Comparison of ENCODE assay signal across 21 mouse cellular contexts in the genomic region with DNA sequence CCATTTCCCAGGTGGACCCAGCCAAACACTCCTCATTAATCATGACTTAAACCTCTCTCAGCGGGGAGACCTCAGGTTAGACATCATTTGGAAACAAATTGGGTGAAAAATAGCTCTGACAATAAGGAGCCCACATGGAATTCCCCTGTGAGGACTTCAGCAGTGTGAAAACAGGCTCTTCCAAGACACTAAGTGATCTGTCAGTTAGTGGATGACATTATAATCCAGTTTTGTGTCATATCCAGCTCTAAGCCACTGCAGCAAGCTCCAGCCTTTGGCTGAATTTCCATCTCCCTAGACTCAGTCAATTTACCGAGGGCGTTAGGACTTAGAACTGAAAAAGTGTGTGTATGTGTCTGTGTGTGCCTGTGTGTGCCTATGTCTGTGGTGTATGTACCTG.
"Had no signal": no experiment of that assay in that cellular context is flagged by ENCODE, and none has a peak within 500 bp of the region (broad histone marks: within the 10 kb centered on the region; RNA-seq: fewer than 3 reads in every experiment).

No protein-coding gene starts in this region.

- DNase-seq: kidney, adult 18-20 months; kidney, adult 9 months; kidney, postnatal 14 days; kidney, postnatal 4 days; left cerebral cortex, postnatal 4 days; liver, postnatal 0 days; lung, postnatal 10 days; lung, postnatal 36 days; retina, postnatal 1 day; right cerebral cortex, postnatal 25 days; spleen, adult 18-20 months; thymus, postnatal 36 days had no signal

- H3K4me2 ChIP-seq: limb, embryonic 12.5 days; limb, embryonic 15.5 days; liver, embryonic 11.5 days; lung, embryonic 15.5 days; midbrain, embryonic 12.5 days; neural tube, embryonic 13.5 days; stomach, embryonic 15.5 days had no signal

- H3K27ac ChIP-seq: limb, embryonic 12.5 days; limb, embryonic 15.5 days; liver, embryonic 14.5 days; lung, embryonic 15.5 days; midbrain, embryonic 12.5 days; neural tube, embryonic 13.5 days; stomach, embryonic 15.5 days had no signal

- H3K27me3 ChIP-seq: limb, embryonic 12.5 days; limb, embryonic 15.5 days; lung, embryonic 15.5 days; midbrain, embryonic 12.5 days; neural tube, embryonic 13.5 days; stomach, embryonic 15.5 days had no signal

- ATAC-seq: liver, postnatal 0 days had no signal

- H3K9me3 ChIP-seq: limb, embryonic 12.5 days; limb, embryonic 15.5 days; lung, embryonic 15.5 days; midbrain, embryonic 12.5 days; neural tube, embryonic 13.5 days; stomach, embryonic 15.5 days had no signal

- H3K9ac ChIP-seq: limb, embryonic 12.5 days; limb, embryonic 15.5 days; liver, embryonic 14.5 days; liver, postnatal 0 days; lung, embryonic 15.5 days; midbrain, embryonic 12.5 days; neural tube, embryonic 13.5 days; stomach, embryonic 15.5 days had no signal

- H3K4me3 ChIP-seq: limb, embryonic 12.5 days; limb, embryonic 15.5 days; lung, embryonic 15.5 days; midbrain, embryonic 12.5 days; myocyte; neural tube, embryonic 13.5 days; stomach, embryonic 15.5 days had no signal

- H3K4me1 ChIP-seq: limb, embryonic 12.5 days; limb, embryonic 15.5 days; lung, embryonic 15.5 days; midbrain, embryonic 12.5 days; neural tube, embryonic 13.5 days; stomach, embryonic 15.5 days had no signal

- H3K36me3 ChIP-seq: limb, embryonic 12.5 days; limb, embryonic 15.5 days; lung, embryonic 15.5 days; midbrain, embryonic 12.5 days; neural tube, embryonic 13.5 days; stomach, embryonic 15.5 days had no signal
